In genomic region chr8:121063649-121064048, GRCm38 (mm10) we compare ENCODE assay signal across 18 mouse cellular contexts. TPM values are rescaled to one million over a fixed set of nuclear protein-coding genes. Genes with fewer than 3 reads are reported as not detected.
DNase-seq lines count a peak whose midpoint lies in the region; ATAC-seq and TF ChIP-seq lines count a peak whose summit lies in the region.
"Had no signal": no experiment of that assay in that cellular context is flagged by ENCODE, and none has a peak within 500 bp of the region (broad histone marks: within the 10 kb centered on the region; RNA-seq: fewer than 3 reads in every experiment).

No protein-coding gene starts in this region.

- H3K4me3 ChIP-seq in hindbrain, embryonic 11.5 days (ENCODE audit: low read depth, low read length): no peak overlapping the region
- H3K4me3 ChIP-seq in hindbrain, embryonic 16.5 days (ENCODE audit: low read length): no peak overlapping the region
- no peak overlapping the region for H3K4me3 ChIP-seq in embryonic facial prominence, embryonic 12.5 days
- no peak overlapping the region for H3K4me3 ChIP-seq in limb, embryonic 15.5 days
- H3K4me3 ChIP-seq: erythroblast, embryonic 14.5 days; hindbrain, embryonic 15.5 days; layer of hippocampus, adult 2 months had no signal

- 33% methylated on average over 13 of the region's 13 CpGs for WGBS in hindbrain, embryonic 11.5 days
- 30% methylated on average over 13 of the region's 13 CpGs for WGBS in hindbrain, embryonic 16.5 days
- 23% methylated on average over 13 of the region's 13 CpGs for WGBS in embryonic facial prominence, embryonic 12.5 days
- 59% methylated on average over 13 of the region's 13 CpGs for WGBS in limb, embryonic 15.5 days

- no peaks in the 10 kb centered on the region for H3K36me3 ChIP-seq in hindbrain, embryonic 11.5 days (ENCODE audit: control insufficient read depth, insufficient read depth, low read length)
- no peaks in the 10 kb centered on the region for H3K36me3 ChIP-seq in hindbrain, embryonic 16.5 days (ENCODE audit: control insufficient read depth, insufficient read depth, low read length)
- no peaks in the 10 kb centered on the region for H3K36me3 ChIP-seq in embryonic facial prominence, embryonic 12.5 days
- no peaks in the 10 kb centered on the region for H3K36me3 ChIP-seq in limb, embryonic 15.5 days
- H3K36me3 ChIP-seq: hindbrain, embryonic 15.5 days had no signal

- H3K9me3 ChIP-seq in hindbrain, embryonic 11.5 days (ENCODE audit: control insufficient read depth, low read length): no peaks in the 10 kb centered on the region
- H3K9me3 ChIP-seq in hindbrain, embryonic 16.5 days (ENCODE audit: control insufficient read depth, low read length): peaks cover 6% of the 10 kb centered on the region; the same call in 1 of the 2 replicates
- H3K9me3 ChIP-seq in embryonic facial prominence, embryonic 12.5 days: no peaks in the 10 kb centered on the region; the same call in 1 of the 2 replicates
- H3K9me3 ChIP-seq in limb, embryonic 15.5 days: no peaks in the 10 kb centered on the region
- H3K9me3 ChIP-seq: hindbrain, embryonic 15.5 days had no signal

- peak; percentile 50 for DNase-seq in hindbrain, embryonic 11.5 days (ENCODE audit: low spot score)
- DNase-seq in brain, embryonic 14.5 days (ENCODE audit: low read depth): peak; percentile 53
- DNase-seq in left cerebral cortex, postnatal 10 days (ENCODE audit: extremely low spot score in 1 of 2, low spot score in 2 of 2): no peak
- no peak for DNase-seq in frontal cortex, postnatal 25 days (ENCODE audit: low spot score in 2 of 2)
- DNase-seq in gastrocnemius, postnatal 4 days (ENCODE audit: low spot score in 2 of 2): no peak
- DNase-seq: adrenal gland, adult 8-10 months; B cell, adult 2 months; cerebellum, postnatal 10 days; kidney, adult 2 months; left cerebral cortex, postnatal 4 days; lung, adult 2 months had no signal

- TF ChIP-seq CTCF in brain, embryonic 14.5 days (IDR thresholded peaks at IDR 0.05; ENCODE audit: borderline replicate concordance, extremely low read depth, insufficient read depth, insufficient read length): no peak

- H3K4me2 ChIP-seq in hindbrain, embryonic 11.5 days (replicated peaks; ENCODE audit: low read depth, low read length): no peak overlapping the region
- H3K4me2 ChIP-seq in hindbrain, embryonic 16.5 days (ENCODE audit: low read length): no peak overlapping the region
- no peak overlapping the region; the same call in 1 of the 2 replicates for H3K4me2 ChIP-seq in embryonic facial prominence, embryonic 12.5 days (replicated peaks)
- peak overlapping the region; percentile 7; the same call in 1 of the 2 replicates for H3K4me2 ChIP-seq in limb, embryonic 15.5 days
- H3K4me2 ChIP-seq: hindbrain, embryonic 15.5 days had no signal

- peaks cover 2% of the 10 kb centered on the region for H3K27me3 ChIP-seq in hindbrain, embryonic 11.5 days (ENCODE audit: control insufficient read depth, insufficient read depth, low read length)
- 0 out of 2 replicates have a peak, but pooled peaks cover 1% of the 10 kb centered on the region for H3K27me3 ChIP-seq in hindbrain, embryonic 16.5 days (replicated peaks; ENCODE audit: control insufficient read depth, insufficient read depth, low read length)
- peaks cover 20% of the 10 kb centered on the region; the same call in 1 of the 2 replicates for H3K27me3 ChIP-seq in embryonic facial prominence, embryonic 12.5 days
- peaks cover 37% of the 10 kb centered on the region for H3K27me3 ChIP-seq in limb, embryonic 15.5 days

- H3K27ac ChIP-seq in hindbrain, embryonic 11.5 days (ENCODE audit: low read depth, low read length): no peak overlapping the region
- H3K27ac ChIP-seq in hindbrain, embryonic 16.5 days (ENCODE audit: low read depth, low read length): no peak overlapping the region
- peak overlapping the region; percentile 60 for H3K27ac ChIP-seq in embryonic facial prominence, embryonic 12.5 days
- 0 out of 2 replicates have a peak overlapping the region, but pooled peaks have one; percentile 35 for H3K27ac ChIP-seq in limb, embryonic 15.5 days

- H3K9ac ChIP-seq in hindbrain, embryonic 11.5 days (ENCODE audit: low read depth, low read length): no peak overlapping the region
- no peak overlapping the region for H3K9ac ChIP-seq in hindbrain, embryonic 16.5 days (ENCODE audit: low read depth, low read length)
- no peak overlapping the region for H3K9ac ChIP-seq in embryonic facial prominence, embryonic 12.5 days
- no peak overlapping the region for H3K9ac ChIP-seq in limb, embryonic 15.5 days
- H3K9ac ChIP-seq: hindbrain, embryonic 15.5 days had no signal

- intact Hi-C loops in left cerebral cortex, postnatal 10 days (cut with DNase I): no loop called here

- ATAC-seq in hindbrain, embryonic 11.5 days (ENCODE audit: low FRiP score): peak; percentile 51; the same call in 1 of the 2 replicates
- no peak for ATAC-seq in hindbrain, embryonic 16.5 days
- no peak for ATAC-seq in embryonic facial prominence, embryonic 12.5 days (ENCODE audit: insufficient number of reproducible peaks, insufficient read depth, low FRiP score, low TSS enrichment)
- peak; percentile 15; the same call in 1 of the 2 replicates for ATAC-seq in limb, embryonic 15.5 days (ENCODE audit: insufficient number of reproducible peaks, low FRiP score, low TSS enrichment, low read depth)

- H3K4me1 ChIP-seq in hindbrain, embryonic 11.5 days (replicated peaks; ENCODE audit: control insufficient read depth, insufficient read depth, low read length): no peaks in the 10 kb centered on the region
- H3K4me1 ChIP-seq in hindbrain, embryonic 16.5 days (ENCODE audit: control insufficient read depth, insufficient read depth, low read depth, low read length): peaks cover 4% of the 10 kb centered on the region; the same call in 1 of the 2 replicates
- 0 out of 2 replicates have a peak, but pooled peaks cover 11% of the 10 kb centered on the region for H3K4me1 ChIP-seq in embryonic facial prominence, embryonic 12.5 days
- no peaks in the 10 kb centered on the region for H3K4me1 ChIP-seq in limb, embryonic 15.5 days

- no peak for TF ChIP-seq POLR2A in brain, embryonic 14.5 days (IDR thresholded peaks at IDR 0.05; ENCODE audit: borderline replicate concordance, extremely low read depth, insufficient read depth, insufficient read length, poor library complexity, severe bottlenecking)

RNA-seq across cellular contexts. Expression of gene Foxf1, which starts 20.5 kb away (rescaled TPM):
- 2.1 and 2.3 TPM in 2 replicates for polyA plus RNA-seq in hindbrain, embryonic 11.5 days (2014; fragmentation: Nextera tagmentation; extraction: Ambion mirVana)
- polyA plus RNA-seq in hindbrain, embryonic 16.5 days (2015; fragmentation: Nextera tagmentation; extraction: Ambion mirVana): 1.1 and 1.3 TPM in 2 replicates
- 1.2 and 1.3 TPM in 2 replicates for polyA plus RNA-seq in brain, embryonic 14.5 days (2012; rRNA removed)
- 35.0 and 35.9 TPM in 2 replicates for polyA plus RNA-seq in embryonic facial prominence, embryonic 12.5 days (2016; fragmentation: Nextera tagmentation; extraction: Ambion mirVana)
- polyA plus RNA-seq in limb, embryonic 15.5 days (2015; fragmentation: Nextera tagmentation; extraction: Ambion mirVana): 0.22 and 0.37 TPM in 2 replicates
- 1 to 10 TPM; 1.4 to 1.5 TPM for total RNA-seq in left cerebral cortex, postnatal 10 days (2021)
- under 1 TPM; 0.25 to 0.39 TPM for total RNA-seq in gastrocnemius, postnatal 4 days (2021)
- total RNA-seq: granulocyte monocyte progenitor cell, adult 5-6 weeks had no signal
- polyA plus RNA-seq: erythroblast, embryonic 14.5 days had no signal

RNA-seq across cellular contexts. Expression of gene Mthfsd, which starts 44.5 kb away (rescaled TPM):
- 53.5 and 56.1 TPM in 2 replicates for polyA plus RNA-seq in hindbrain, embryonic 11.5 days (2014; fragmentation: Nextera tagmentation; extraction: Ambion mirVana)
- polyA plus RNA-seq in hindbrain, embryonic 16.5 days (2015; fragmentation: Nextera tagmentation; extraction: Ambion mirVana): 45.2 and 46.3 TPM in 2 replicates
- 81.0 and 120 TPM in 2 replicates for polyA plus RNA-seq in brain, embryonic 14.5 days (2012; rRNA removed)
- polyA plus RNA-seq in embryonic facial prominence, embryonic 12.5 days (2016; fragmentation: Nextera tagmentation; extraction: Ambion mirVana): 66.9 and 75.0 TPM in 2 replicates
- 61.1 and 62.0 TPM in 2 replicates for polyA plus RNA-seq in limb, embryonic 15.5 days (2015; fragmentation: Nextera tagmentation; extraction: Ambion mirVana)
- 10 to 100 TPM; 26.5 to 30.1 TPM for total RNA-seq in left cerebral cortex, postnatal 10 days (2021)
- total RNA-seq in gastrocnemius, postnatal 4 days (2021): 10 to 100 TPM; 18.2 to 19.6 TPM

RNA-seq across cellular contexts. Expression of gene Foxc2, which starts 52.3 kb away (rescaled TPM):
- polyA plus RNA-seq in hindbrain, embryonic 11.5 days (2014; fragmentation: Nextera tagmentation; extraction: Ambion mirVana): 6.8 and 8.0 TPM in 2 replicates
- 1.9 and 2.8 TPM in 2 replicates for polyA plus RNA-seq in hindbrain, embryonic 16.5 days (2015; fragmentation: Nextera tagmentation; extraction: Ambion mirVana)
- 1.4 and 3.5 TPM in 2 replicates for polyA plus RNA-seq in brain, embryonic 14.5 days (2012; rRNA removed)
- 26.8 and 29.8 TPM in 2 replicates for polyA plus RNA-seq in embryonic facial prominence, embryonic 12.5 days (2016; fragmentation: Nextera tagmentation; extraction: Ambion mirVana)
- polyA plus RNA-seq in limb, embryonic 15.5 days (2015; fragmentation: Nextera tagmentation; extraction: Ambion mirVana): 6.4 and 6.8 TPM in 2 replicates
- 1 to 10 TPM; 2.8 to 3.1 TPM for total RNA-seq in left cerebral cortex, postnatal 10 days (2021)
- total RNA-seq in gastrocnemius, postnatal 4 days (2021): 1 to 10 TPM; 1.3 TPM
- total RNA-seq: granulocyte monocyte progenitor cell, adult 5-6 weeks had no signal
- polyA plus RNA-seq: erythroblast, embryonic 14.5 days had no signal

Comparison
In these comparisons a context has a peak if more than half of its experiments do, and no peak if none do; other contexts are left out.
1. ATAC-seq: peak in hindbrain, embryonic 11.5 days (single experiment) and limb, embryonic 15.5 days (single experiment); none in hindbrain, embryonic 16.5 days (single experiment) and embryonic facial prominence, embryonic 12.5 days (single experiment).
2. DNase-seq: peak in hindbrain, embryonic 11.5 days (single experiment) and brain, embryonic 14.5 days (single experiment); none in left cerebral cortex, postnatal 10 days (0 of 2), frontal cortex, postnatal 25 days (0 of 2) and gastrocnemius, postnatal 4 days (0 of 2).
3. H3K27ac ChIP-seq: peak in embryonic facial prominence, embryonic 12.5 days (single experiment) and limb, embryonic 15.5 days (single experiment); none in hindbrain, embryonic 11.5 days (single experiment) and hindbrain, embryonic 16.5 days (single experiment).
4. RNA of gene Foxf1, which starts 20.5 kb away (polyA plus RNA-seq): 35.0 to 35.9 TPM in embryonic facial prominence, embryonic 12.5 days; 2.1 to 2.3 TPM in hindbrain, embryonic 11.5 days, 1.1 to 1.3 TPM in hindbrain, embryonic 16.5 days, 1.2 to 1.3 TPM in brain, embryonic 14.5 days and 0.22 to 0.37 TPM in limb, embryonic 15.5 days; every median in the first group is over 10 times any median in the second.